Mouse (Mus musculus) Muller cell, postnatal 12 days (primary cell): ENCODE measurements at regions not wholly inside any gene's neighbourhood (a gene's known extent, or its start where the extent isn't known, plus 50 kb on each side); places are given as distances from the start of the nearest gene placed in this dataset.

ENCODE experiments used
- DNase-seq: peaks from one replicate; pipeline ENCODE4 v3.0.0-alpha.2; 2015; ENCODE audit errors: inconsistent ontology term

DNA sequence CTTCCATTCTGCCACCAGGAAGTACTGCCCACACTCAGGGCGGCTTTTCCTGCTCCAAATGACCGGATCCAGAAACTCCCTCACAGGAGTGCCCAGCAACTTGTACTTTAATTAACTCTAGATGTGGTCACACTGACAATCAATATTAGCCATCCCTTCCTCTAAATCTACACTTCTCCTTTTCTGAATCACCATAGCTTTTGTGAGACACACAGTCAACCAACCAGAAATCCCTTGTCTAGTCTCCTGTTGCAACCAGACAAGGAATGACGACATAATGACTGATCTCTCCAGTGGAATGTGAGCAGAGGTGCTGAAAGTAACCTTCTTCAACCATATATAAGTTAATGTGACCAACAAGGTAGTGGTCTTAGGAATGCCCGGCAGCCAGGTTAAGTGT lies 277.0 kb upstream of the Acvr2a start:
- DNase-seq, result no peak

GRCm38 (mm10) chr2:48538668-48539341 lies 275.1 kb upstream of the Acvr2a start:
- peak; percentile 25 for DNase-seq

- no peak for DNase-seq
Measured at GRCm38 (mm10) chr2:48539465-48540055, 274.3 kb upstream of the Acvr2a start.

DNA sequence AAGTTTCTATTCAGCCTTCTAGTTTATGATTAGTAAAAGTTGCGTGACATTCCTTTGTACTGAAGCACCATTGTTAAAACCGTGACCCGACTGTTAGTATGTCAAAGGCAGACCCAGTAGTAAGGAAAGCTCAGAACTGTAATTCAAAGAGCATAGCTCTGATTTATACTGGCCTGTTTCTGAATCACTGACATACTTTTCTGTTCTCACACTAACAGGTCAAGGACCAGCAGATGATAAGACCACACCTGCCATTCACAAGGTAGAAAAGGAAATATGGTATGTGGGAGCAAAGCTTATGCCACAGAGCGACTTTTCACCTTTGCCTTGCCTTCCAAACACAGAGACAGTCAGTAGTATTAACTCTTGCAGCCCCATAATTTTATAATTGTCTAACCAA lies 269.5 kb upstream of the Acvr2a start:
- DNase-seq, result no peak

GRCm38 (mm10) chr2:48545072-48545471 lies 268.8 kb upstream of the Acvr2a start:
- no peak for DNase-seq

GRCm38 (mm10) chr2:48545679-48546078 lies 268.2 kb upstream of the Acvr2a start:
- DNase-seq, result no peak

DNA sequence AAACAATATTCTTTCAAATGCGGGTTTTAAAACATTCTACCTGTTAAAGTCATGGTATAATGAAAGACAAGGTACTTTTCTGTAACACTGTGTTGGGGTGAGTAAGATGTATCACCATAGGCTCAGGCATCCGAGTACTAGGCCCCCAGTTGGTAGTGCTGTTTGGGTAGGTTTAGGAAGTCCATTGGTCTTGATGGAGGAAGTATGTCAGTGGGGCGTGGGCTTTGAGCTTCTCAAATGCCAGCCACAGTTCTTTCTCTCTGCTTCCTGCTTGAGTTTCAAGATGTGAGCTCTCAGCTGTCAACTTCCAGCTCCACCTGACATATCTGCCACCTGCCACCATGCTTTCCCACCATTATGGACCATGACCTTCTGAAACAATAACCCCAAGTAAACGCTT lies 267.7 kb upstream of the Acvr2a start:
- no peak for DNase-seq

DNA sequence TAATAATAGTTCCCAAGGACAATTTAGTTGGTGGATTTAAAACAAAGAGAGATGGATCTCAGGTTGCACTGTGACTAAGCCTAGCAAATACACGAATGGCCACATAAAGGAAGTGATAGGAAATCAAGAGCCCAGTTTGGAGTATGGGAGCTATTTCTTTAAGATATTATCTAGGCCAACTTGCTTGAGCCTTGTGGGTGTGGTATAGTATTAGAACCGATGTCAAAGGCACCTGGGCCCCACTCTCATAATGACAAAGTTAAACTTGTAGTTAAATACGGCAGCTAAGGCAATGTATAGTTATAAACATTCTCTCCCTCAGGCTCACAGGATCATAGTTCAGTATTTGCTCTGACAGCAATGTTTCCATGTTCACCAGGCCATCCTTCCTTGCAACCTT lies 257.3 kb upstream of the Acvr2a start:
- no peak for DNase-seq

DNA sequence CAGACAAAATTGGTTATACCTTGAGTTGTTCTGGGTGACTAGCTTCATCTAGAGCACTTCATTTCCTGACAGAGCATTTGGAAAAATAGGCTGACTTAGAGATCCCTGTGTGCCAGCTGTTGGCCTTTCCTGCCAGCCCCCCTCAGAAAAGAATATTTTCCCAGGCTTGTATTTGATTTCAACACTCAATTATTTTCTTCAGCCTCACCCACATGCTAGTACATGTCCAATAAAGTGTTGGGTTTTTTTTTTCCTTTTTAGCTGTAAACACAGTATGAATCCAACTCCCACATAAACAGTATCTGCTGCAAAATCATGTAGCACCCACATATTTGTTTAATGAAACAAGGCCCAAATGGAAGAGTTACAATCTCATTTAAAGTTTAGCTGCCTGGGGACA lies 256.8 kb upstream of the Acvr2a start:
- DNase-seq, result no peak

GRCm38 (mm10) chr2:48558641-48559040 lies 255.3 kb upstream of the Acvr2a start:
- DNase-seq, result no peak

GRCm38 (mm10) chr2:48563636-48564035 lies 250.3 kb upstream of the Acvr2a start:
- DNase-seq, result no peak

DNA sequence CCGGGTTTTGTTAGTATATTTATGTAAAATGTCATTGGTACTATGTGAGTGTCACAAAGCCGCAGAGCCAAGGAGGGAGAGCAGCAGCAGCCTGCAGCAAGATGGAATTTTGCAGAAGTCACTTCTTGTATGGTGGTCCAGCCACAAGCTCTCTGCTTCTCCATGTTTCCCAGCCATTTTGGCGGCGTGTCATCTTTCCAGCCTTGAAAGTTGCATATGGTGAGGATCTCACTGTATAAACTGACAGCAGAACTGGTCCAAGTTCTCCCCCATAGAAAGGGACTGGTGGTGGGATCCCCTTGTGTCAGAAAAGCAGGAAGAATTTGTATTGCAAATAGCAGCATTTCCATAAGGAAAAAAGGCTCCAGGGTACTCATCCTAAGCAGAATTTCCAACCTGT lies 249.7 kb upstream of the Acvr2a start:
- DNase-seq, result no peak

DNA sequence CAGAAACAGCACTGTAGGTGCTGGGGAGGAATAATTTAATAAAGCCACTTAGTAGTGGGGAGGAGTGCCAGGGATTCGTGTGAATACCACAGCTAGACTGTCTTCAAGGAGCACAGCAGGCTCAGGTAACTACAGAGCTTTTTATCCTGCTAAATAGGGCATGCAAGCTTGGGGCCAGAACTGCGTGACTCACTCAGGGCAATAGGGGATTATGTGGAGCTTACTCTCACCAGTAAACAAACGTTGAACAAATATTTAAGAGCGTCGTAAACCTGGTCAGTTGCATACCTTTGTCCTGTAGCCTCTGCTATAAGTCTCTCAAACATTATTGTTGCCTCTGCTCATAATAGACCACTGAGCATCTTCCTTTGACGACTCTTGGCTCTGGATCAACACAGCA lies 246.0 kb upstream of the Acvr2a start:
- DNase-seq, result peak; percentile 39

DNA sequence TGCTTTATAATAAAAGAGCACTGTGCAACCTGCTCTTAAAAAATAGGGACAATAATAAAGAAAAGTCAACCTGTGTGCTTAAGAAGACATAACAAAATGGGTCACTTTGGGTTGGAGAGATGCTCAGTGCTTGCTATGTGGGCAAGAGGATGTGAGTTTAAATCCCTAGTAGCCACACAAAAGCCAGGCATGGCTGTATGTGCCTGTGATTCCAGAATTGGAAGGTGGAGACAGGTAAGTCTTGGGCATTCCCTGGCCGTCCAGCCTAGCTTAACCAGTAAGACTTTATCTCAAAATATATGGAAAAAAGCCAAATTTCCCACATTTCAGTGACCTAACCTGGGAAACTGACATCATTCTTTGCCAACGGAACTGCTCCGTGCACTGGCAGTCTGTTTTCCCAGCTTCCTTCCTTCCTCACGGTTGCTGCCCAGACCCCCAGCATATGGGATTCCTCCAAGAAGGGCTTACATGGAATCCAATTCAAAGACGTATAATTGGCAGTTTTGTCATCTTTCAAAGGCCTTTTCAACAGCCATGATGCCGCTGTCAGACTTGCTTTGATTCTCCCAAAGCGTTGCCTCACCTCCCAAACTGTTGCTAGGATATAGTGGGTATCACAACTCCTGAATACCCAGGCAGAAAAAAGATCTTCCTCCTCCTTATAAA lies 227.6 kb upstream of the Acvr2a start:
- DNase-seq, result no peak

- DNase-seq, result no peak
Measured at GRCm38 (mm10) chr2:48586831-48587169, 227.1 kb upstream of the Acvr2a start.

DNA sequence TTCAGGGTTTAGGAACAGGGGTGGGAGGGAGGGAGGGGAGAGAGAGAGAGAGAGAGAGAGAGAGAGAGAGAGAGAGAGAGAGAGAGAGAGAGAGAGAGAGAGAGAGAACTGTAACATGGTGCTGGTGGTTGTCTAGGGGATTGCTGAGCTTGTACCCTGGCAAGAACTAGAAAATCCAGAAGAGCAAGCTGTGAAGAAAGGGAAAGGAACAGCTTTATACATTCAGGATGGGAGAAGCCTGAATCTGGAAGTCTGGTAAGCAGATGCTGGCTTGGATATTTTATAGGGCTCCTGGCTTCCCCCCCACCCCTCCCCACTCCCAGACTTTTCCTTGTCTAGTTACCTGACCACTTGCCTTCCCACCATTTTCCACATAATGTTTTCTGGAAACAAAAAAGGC lies 224.2 kb upstream of the Acvr2a start:
- no peak for DNase-seq

- DNase-seq, result no peak
Measured at GRCm38 (mm10) chr2:48597793-48598583, 215.9 kb upstream of the Acvr2a start.

GRCm38 (mm10) chr2:48599367-48599766 lies 214.5 kb upstream of the Acvr2a start:
- DNase-seq, result no peak

DNA sequence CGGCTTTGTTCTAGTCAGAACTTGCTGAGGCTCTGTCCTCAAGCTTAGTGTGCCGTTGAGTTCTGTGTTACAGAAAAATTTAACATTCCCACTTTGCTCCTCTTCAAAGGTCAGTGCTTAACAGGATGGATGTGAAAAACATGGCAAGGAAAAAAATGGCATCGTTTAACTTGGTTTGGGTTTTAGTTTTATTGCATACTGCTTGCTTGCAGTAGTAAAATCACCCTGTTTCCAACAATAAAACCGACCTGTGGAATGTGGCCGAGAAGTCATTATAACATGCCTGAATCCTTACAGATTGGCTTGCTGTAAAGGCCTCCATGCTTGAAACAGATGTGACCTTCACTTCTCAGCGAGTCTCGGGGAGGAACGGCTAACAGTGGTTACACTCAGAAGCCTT lies 212.1 kb upstream of the Acvr2a start:
- peak; percentile 24 for DNase-seq

DNA sequence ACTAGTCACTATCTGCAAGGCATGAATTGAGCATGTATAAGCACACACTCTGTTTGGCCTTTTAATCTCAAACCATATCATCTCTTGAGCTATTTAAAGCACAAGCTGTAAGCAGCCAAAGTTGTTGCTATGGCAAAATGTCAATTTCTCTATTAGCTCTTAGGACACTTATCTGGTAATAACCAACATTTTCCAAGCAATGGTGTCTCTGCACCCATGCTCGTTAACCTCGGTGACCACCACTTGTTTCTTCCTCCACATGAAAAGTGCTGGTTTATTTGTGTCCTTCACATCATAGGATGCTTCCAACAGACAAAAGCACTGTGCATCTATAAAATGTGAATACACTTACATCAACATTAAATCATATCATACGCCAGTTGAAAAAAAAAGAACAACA lies 204.4 kb upstream of the Acvr2a start:
- DNase-seq, result no peak

DNA sequence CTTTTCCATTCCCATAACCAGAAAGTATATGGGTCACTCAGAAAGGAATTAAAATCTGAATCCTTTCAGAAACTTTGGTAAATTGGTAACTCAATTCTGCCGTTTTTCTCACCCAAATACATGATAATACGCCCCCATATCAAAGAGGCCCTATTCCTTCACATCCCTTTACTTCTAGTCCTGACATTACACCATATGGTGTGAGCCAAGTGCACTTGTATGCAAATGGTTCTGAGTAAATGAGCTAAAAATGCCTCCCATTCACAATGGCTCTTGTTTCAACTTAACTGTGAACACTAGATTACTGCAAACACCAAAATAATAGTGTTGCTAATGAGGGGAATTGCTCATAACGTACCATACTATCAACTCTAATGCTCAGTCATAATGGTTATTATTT lies 201.7 kb upstream of the Acvr2a start:
- DNase-seq, result no peak

GRCm38 (mm10) chr2:48617141-48617699 lies 196.7 kb upstream of the Acvr2a start:
- DNase-seq, result peak; percentile 65
